Mouse (Mus musculus): ENCODE measurements at regions not wholly inside any gene's neighbourhood (a gene's known extent, or its start where the extent isn't known, plus 50 kb on each side); places are given as distances from the start of the nearest gene placed in this dataset.

GRCm38 (mm10) chr9:11703150-11703549 is 798.6 kb upstream of the Cntn5 start:
- TF ChIP-seq CTCF (IDR thresholded peaks at IDR 0.05; ENCODE audit: control insufficient read depth, insufficient read depth, insufficient read length) (no peak), USF1 (IDR thresholded peaks at IDR 0.05; ENCODE audit: low read depth) (no peak)
